8 mouse cellular contexts compared by ENCODE assay signal in the genomic region with DNA sequence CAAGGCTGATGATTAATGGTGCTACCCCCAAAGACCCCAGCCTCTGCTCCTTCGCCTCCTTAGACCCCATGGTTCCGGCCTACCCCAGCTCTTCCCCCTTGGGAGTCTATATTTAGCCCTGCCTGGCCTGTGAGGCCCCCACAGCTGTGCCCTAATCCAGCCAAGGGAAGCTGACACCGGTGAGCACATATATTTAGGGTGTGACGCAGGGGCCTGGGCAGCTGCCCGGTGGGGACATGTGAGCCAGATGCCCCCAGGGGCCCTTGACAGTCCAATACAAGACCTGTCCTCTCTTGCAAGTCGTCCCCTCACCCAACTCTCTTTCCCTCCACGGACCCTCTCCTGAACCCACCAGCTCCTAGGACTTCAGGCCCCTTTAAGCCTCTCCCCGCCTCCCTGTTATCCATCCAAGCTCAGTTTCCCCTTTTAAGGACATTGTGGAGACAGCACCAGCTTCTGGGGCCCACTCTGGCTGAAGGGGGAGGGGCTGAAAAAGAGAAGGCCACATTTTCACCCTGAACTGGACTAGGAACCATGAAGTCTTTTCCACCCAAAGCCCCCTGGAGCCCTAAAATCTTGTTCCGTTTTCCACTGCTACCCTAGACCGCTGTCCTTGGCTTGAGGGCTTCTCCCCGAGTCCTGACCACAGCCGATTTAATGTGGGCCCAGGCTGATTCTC. TPM values are rescaled to one million over a fixed set of nuclear protein-coding genes. Genes with fewer than 3 reads are reported as not detected.
DNase-seq lines count a peak whose midpoint lies in the region; ATAC-seq and TF ChIP-seq lines count a peak whose summit lies in the region.

No protein-coding gene starts in this region.

- no peak for TF ChIP-seq POLR2A in bone marrow macrophage, adult 2 months (IDR thresholded peaks at IDR 0.05; ENCODE audit: borderline replicate concordance, low read depth, low read length)

- peak; percentile 68 for DNase-seq in 416B (ENCODE audit: low read depth)
- peak; percentile 82 for DNase-seq in heart, adult 8-10 months (ENCODE audit: low spot score)
- peak; percentile 46 for DNase-seq in kidney, adult 9 months
- no peak for DNase-seq in embryo, embryonic 10 days (ENCODE audit: low spot score)
- DNase-seq in cerebellum, adult 9-11 months = no peak
- DNase-seq in testis, postnatal 14 days (ENCODE audit: low spot score) = no peak

- H3K27ac ChIP-seq in bone marrow macrophage, adult 2 months (ENCODE audit: insufficient read depth, low read depth, low read length) = peak overlapping the region; percentile 97

- TF ChIP-seq CTCF in bone marrow macrophage, adult 2 months (IDR thresholded peaks at IDR 0.05; ENCODE audit: low read depth, low read length) = no peak

- H3K4me3 ChIP-seq in bone marrow macrophage, adult 2 months (ENCODE audit: insufficient read depth, low read length) = peak overlapping the region; percentile 86

- peak; percentile 8 for ATAC-seq in megakaryocyte, adult 5-6 weeks (ENCODE audit: poor library complexity, severe bottlenecking)

- peaks cover 27% of the 10 kb centered on the region for H3K4me1 ChIP-seq in bone marrow macrophage, adult 2 months (ENCODE audit: control insufficient read depth, insufficient read depth, low read length)

RNA-seq across cellular contexts. Expression of a gene that starts 0.9 kb away (rescaled TPM):
- 123 and 125 TPM in 2 replicates for polyA plus RNA-seq in bone marrow macrophage, adult 2 months (2012; ENCODE audit: insufficient read depth, insufficient read length, missing spikeins)
- 100 to 1,000 TPM; 145 to 158 (median 149) TPM for total RNA-seq in heart, adult 8-10 months (2022)
- 30.8 and 31.0 TPM in 2 replicates for total RNA-seq in megakaryocyte, adult 5-6 weeks (2015)
- 118 and 119 TPM in 2 replicates for total RNA-seq in megakaryocyte, adult 5-6 weeks (2017)

RNA-seq across cellular contexts. Expression of a gene that starts 4.3 kb away (rescaled TPM):
- polyA plus RNA-seq in bone marrow macrophage, adult 2 months (2012; ENCODE audit: insufficient read depth, insufficient read length, missing spikeins) = 167 and 176 TPM in 2 replicates
- total RNA-seq in heart, adult 8-10 months (2022) = 10 to 100 TPM; 22.8 to 26.9 (median 24.2) TPM
- total RNA-seq in megakaryocyte, adult 5-6 weeks (2015) = 95.7 and 114 TPM in 2 replicates
- total RNA-seq in megakaryocyte, adult 5-6 weeks (2017) = 65.5 and 78.8 TPM in 2 replicates

RNA-seq across cellular contexts. Expression of a gene that starts 15.5 kb away (rescaled TPM):
- polyA plus RNA-seq in bone marrow macrophage, adult 2 months (2012; ENCODE audit: insufficient read depth, insufficient read length, missing spikeins) = 11.4 and 15.7 TPM in 2 replicates
- 10 to 100 TPM; 28.2 to 33.1 (median 31.7) TPM for total RNA-seq in heart, adult 8-10 months (2022)
- total RNA-seq in megakaryocyte, adult 5-6 weeks (2015) = 1.5 TPM in 1 of 2 replicates, not detected in the other
- total RNA-seq in megakaryocyte, adult 5-6 weeks (2017) = 0.18 and 2.8 TPM in 2 replicates

RNA-seq across cellular contexts. Expression of a gene that starts 21.0 kb away (rescaled TPM):
- polyA plus RNA-seq in bone marrow macrophage, adult 2 months (2012; ENCODE audit: insufficient read depth, insufficient read length, missing spikeins) = not detected in 2 replicates
- not detected for total RNA-seq in heart, adult 8-10 months (2022)
- not detected in 2 replicates for total RNA-seq in megakaryocyte, adult 5-6 weeks (2015)
- total RNA-seq in megakaryocyte, adult 5-6 weeks (2017) = not detected in 2 replicates

RNA-seq across cellular contexts. Expression of a gene that starts 36.5 kb away (rescaled TPM):
- 43.3 and 54.9 TPM in 2 replicates for polyA plus RNA-seq in bone marrow macrophage, adult 2 months (2012; ENCODE audit: insufficient read depth, insufficient read length, missing spikeins)
- 10 to 100 TPM; 18.0 to 21.9 (median 19.8) TPM for total RNA-seq in heart, adult 8-10 months (2022)
- 25.9 and 33.1 TPM in 2 replicates for total RNA-seq in megakaryocyte, adult 5-6 weeks (2015)
- total RNA-seq in megakaryocyte, adult 5-6 weeks (2017) = 19.3 and 19.6 TPM in 2 replicates

Comparison
In these comparisons a context has a peak if more than half of its experiments do, and no peak if none do; other contexts are left out.
1. DNase-seq: peak in 416B (single experiment), heart, adult 8-10 months (single experiment) and kidney, adult 9 months (single experiment); none in embryo, embryonic 10 days (single experiment), cerebellum, adult 9-11 months (single experiment) and testis, postnatal 14 days (single experiment).
2. RNA of a gene that starts 15.5 kb away (total RNA-seq): 28.2 to 33.1 TPM in heart, adult 8-10 months; 0.18 to 2.8 TPM in megakaryocyte, adult 5-6 weeks; every median in the first group is over 4 times any median in the second.